Mouse (Mus musculus): ENCODE measurements around the gene Gamt.

DNA sequence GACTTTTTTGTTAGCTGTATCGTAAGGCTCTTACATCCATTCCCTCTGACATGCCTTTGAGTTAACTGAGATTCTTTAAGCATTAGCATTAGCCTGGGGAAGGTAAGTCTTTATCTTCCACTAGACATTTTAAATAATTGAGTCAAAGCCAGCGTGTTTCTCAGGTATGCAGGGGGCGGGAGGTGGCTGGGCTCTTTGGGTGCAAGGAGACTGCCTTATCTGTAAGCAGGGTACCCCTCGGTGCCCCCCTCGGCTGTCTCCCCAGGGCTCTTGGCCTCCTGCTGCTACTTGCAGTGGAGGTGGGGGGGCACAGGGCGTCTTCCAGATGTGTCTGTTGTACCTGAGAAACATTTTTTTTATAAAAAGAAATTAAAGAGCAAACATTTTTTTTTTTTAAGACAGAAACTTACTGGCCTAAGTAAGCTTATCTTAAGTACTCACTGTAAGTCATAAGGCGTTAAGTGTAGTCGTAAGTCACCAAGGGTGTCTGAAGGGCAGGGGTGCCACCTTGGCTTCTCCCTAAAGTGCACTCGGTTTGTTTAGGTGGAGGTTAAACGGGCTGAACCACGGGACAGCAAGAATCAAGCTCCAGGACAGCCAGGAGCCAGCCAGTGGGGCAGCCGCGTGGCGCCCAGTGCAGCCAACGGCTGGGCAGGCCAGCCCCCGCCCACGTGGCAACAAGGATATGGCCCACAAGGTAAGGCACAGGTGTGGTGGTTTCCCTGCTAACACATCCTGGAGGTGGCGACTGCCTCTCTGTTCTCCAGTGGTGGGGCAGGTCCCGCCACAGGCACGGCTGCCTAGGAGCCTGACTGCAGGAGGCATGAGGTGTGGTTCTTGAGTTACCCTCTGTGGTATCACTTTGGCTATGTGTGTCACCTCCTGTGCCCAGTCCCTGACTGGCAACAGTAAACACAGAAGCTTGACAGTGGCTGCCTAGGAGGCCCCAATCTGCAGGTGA, 21.9 kb upstream of the Gamt start:
- no peak for TF ChIP-seq POLR2A (IDR thresholded peaks at IDR 0.05; ENCODE audit: low read depth, low read length)
- no peak for TF ChIP-seq CTCF (IDR thresholded peaks at IDR 0.05; ENCODE audit: extremely low read depth, insufficient read length, insufficient replicate concordance, low read depth, low read length)
